Mouse (Mus musculus) heart, embryonic 16.5 days (tissue): ENCODE results near the gene Sept10. TPM values are rescaled to one million over a fixed set of nuclear protein-coding genes. Genes with fewer than 3 reads are reported as not detected.
A peak's percentile ranks its signal among the peaks of the same experiment; 100 is the strongest.

Experiments
- ATAC-seq: fragments of 200-750 bp; cut with Nextera tagmentation; replicated peaks from 2 replicates; pipeline ENCODE4 v1.8.0; 2017; ENCODE audit warnings: moderate number of reproducible peaks; ENCODE audit not compliant: insufficient read depth, low FRiP score; ENCODE audit errors: extremely low read depth
- H3K27ac ChIP-seq: fragments of 300-500 bp; sonication (generic); 2 replicates; pipeline ENCODE4 v1.5.1; 2014; ENCODE audit warnings: mild to moderate bottlenecking, low read length, control low read depth, moderate library complexity
- H3K27me3 ChIP-seq: fragments of 300-500 bp; sonication (generic); 2 replicates; pipeline ENCODE4 v1.6.1; 2014; ENCODE audit warnings: low read length, mixed read lengths; ENCODE audit not compliant: control insufficient read depth, insufficient read depth
- H3K36me3 ChIP-seq: fragments of 300-500 bp; sonication (generic); 2 replicates; pipeline ENCODE4 v1.6.1; 2014; ENCODE audit not compliant: control insufficient read depth, insufficient read depth
- H3K4me1 ChIP-seq: fragments of 300-500 bp; sonication (generic); 2 replicates; pipeline ENCODE4 v1.6.1; 2014; ENCODE audit warnings: low read length, mixed read lengths; ENCODE audit not compliant: control insufficient read depth, insufficient read depth
- H3K4me2 ChIP-seq: fragments of 300-500 bp; sonication (generic); 2 replicates; pipeline ENCODE4 v1.6.1; 2014; ENCODE audit warnings: low read depth, mild to moderate bottlenecking, control low read depth, low read length
- H3K4me3 ChIP-seq: fragments of 300-500 bp; sonication (generic); 2 replicates; pipeline ENCODE4 v1.5.1; 2014; ENCODE audit warnings: mild to moderate bottlenecking, control low read depth, low read length
- H3K9ac ChIP-seq: fragments of 300-500 bp; sonication (generic); 2 replicates; pipeline ENCODE4 v1.6.1; 2014; ENCODE audit warnings: low read length, control low read depth
- H3K9me3 ChIP-seq: fragments of 300-500 bp; sonication (generic); replicated peaks from 2 replicates; pipeline ENCODE4 v1.6.1; 2016; ENCODE audit warnings: low read length; ENCODE audit not compliant: control insufficient read depth
- WGBS: fragments of 180-500 bp; shearing (Covaris S2); extraction: QIAGEN DNeasy Blood & Tissue Kit; methylation state at CpG from one replicate; pipeline ENCODE4 v1.1.7; 2014; 5-methylcytosine and 5-hydroxymethylcytosine counted together
- polyA plus RNA-seq: library from polyadenylated mRNA; unstranded; fragments of >200 nt; fragmentation: Nextera tagmentation; extraction: Ambion mirVana; gene quantifications from 2 replicates; pipeline ENCODE4 v1.2.1, GENCODE M21; 2015

Gene Sept10
- polyA plus RNA-seq, 1 experiment from 2014 or later, result 32.4 TPM

GRCm38 (mm10) chr10:59125497-59125896, 96.2 kb downstream of the Sept10 start:
- no peak overlapping the region for H3K9ac ChIP-seq
- no peak for ATAC-seq
- H3K4me2 ChIP-seq, result no peak overlapping the region
- no peaks in the 10 kb centered on the region for H3K9me3 ChIP-seq
- WGBS, result 87% methylated on average over 2 of the region's 2 CpGs
- H3K4me1 ChIP-seq, result peaks cover 6% of the 10 kb centered on the region
- H3K36me3 ChIP-seq, result no peaks in the 10 kb centered on the region
- H3K27ac ChIP-seq, result no peak overlapping the region
- H3K4me3 ChIP-seq, result no peak overlapping the region
- H3K27me3 ChIP-seq, result no peaks in the 10 kb centered on the region

- Histone ChIP-seq H3K36me3 (no peaks in the 10 kb centered on the region), H3K4me2 (no peak overlapping the region), H3K4me3 (no peak overlapping the region), H3K9me3 (no peaks in the 10 kb centered on the region), H3K4me1 (0 out of 2 replicates have a peak, but pooled peaks cover under 1% of the 10 kb centered on the region), H3K9ac (no peak overlapping the region), H3K27ac (no peak overlapping the region), H3K27me3 (no peaks in the 10 kb centered on the region)
- ATAC-seq, result no peak
- 89% methylated on average over 2 of the region's 2 CpGs for WGBS
Measured at GRCm38 (mm10) chr10:59119811-59120210, 101.8 kb downstream of the Sept10 start.

GRCm38 (mm10) chr10:59119001-59119400, 102.6 kb downstream of the Sept10 start:
- H3K4me1 ChIP-seq, result peaks cover 3% of the 10 kb centered on the region; the same call in 1 of the 2 replicates
- WGBS, result 94% methylated on average over 1 of the region's 1 CpGs
- no peak for ATAC-seq

GRCm38 (mm10) chr10:59117555-59117954, 104.1 kb downstream of the Sept10 start:
- Histone ChIP-seq H3K4me1 (peaks cover 3% of the 10 kb centered on the region; the same call in 1 of the 2 replicates), H3K27me3 (no peaks in the 10 kb centered on the region), H3K36me3 (no peaks in the 10 kb centered on the region), H3K4me2 (no peak overlapping the region), H3K27ac (no peak overlapping the region), H3K9me3 (no peaks in the 10 kb centered on the region), H3K4me3 (no peak overlapping the region), H3K9ac (no peak overlapping the region)
- no peak for ATAC-seq
- WGBS, result 63% methylated on average over 5 of the region's 5 CpGs

More at GRCm38 (mm10) chr10:59119001-59119400, 102.6 kb downstream of the Sept10 start:
- H3K27ac ChIP-seq, result no peak overlapping the region
- H3K4me2 ChIP-seq, result no peak overlapping the region
- no peaks in the 10 kb centered on the region for H3K9me3 ChIP-seq
- no peaks in the 10 kb centered on the region for H3K36me3 ChIP-seq
- no peaks in the 10 kb centered on the region for H3K27me3 ChIP-seq
- no peak overlapping the region for H3K4me3 ChIP-seq
- no peak overlapping the region for H3K9ac ChIP-seq

- no peaks in the 10 kb centered on the region for H3K36me3 ChIP-seq
- H3K27ac ChIP-seq, result no peak overlapping the region
- H3K9ac ChIP-seq, result no peak overlapping the region
- H3K4me2 ChIP-seq, result no peak overlapping the region
- no peaks in the 10 kb centered on the region for H3K9me3 ChIP-seq
- H3K4me3 ChIP-seq, result no peak overlapping the region
- WGBS, result 80% methylated on average over 9 of the region's 9 CpGs
- no peak for ATAC-seq
- no peaks in the 10 kb centered on the region for H3K27me3 ChIP-seq
- peaks cover 3% of the 10 kb centered on the region; the same call in 1 of the 2 replicates for H3K4me1 ChIP-seq
Measured at GRCm38 (mm10) chr10:59116331-59116730, 105.3 kb downstream of the Sept10 start.

- Histone ChIP-seq H3K27ac (no peak overlapping the region), H3K4me3 (no peak overlapping the region), H3K36me3 (no peaks in the 10 kb centered on the region), H3K4me1 (peaks cover 3% of the 10 kb centered on the region; the same call in 1 of the 2 replicates), H3K9ac (no peak overlapping the region), H3K9me3 (no peaks in the 10 kb centered on the region), H3K27me3 (no peaks in the 10 kb centered on the region), H3K4me2 (no peak overlapping the region)
- WGBS, result 90% methylated on average over 2 of the region's 2 CpGs
- no peak for ATAC-seq
Measured at GRCm38 (mm10) chr10:59115691-59116090, 106.0 kb downstream of the Sept10 start.

- Histone ChIP-seq H3K4me1 (peaks cover 3% of the 10 kb centered on the region; the same call in 1 of the 2 replicates), H3K9me3 (no peaks in the 10 kb centered on the region), H3K27me3 (no peaks in the 10 kb centered on the region), H3K27ac (no peak overlapping the region), H3K9ac (no peak overlapping the region), H3K36me3 (no peaks in the 10 kb centered on the region), H3K4me2 (peak overlapping the region; percentile 8; the same call in 1 of the 2 replicates), H3K4me3 (no peak overlapping the region)
- 14% methylated on average over 15 of the region's 15 CpGs for WGBS
- ATAC-seq, result peak; percentile 70; the same call in 1 of the 2 replicates
Measured at GRCm38 (mm10) chr10:59114535-59115291, 106.9 kb downstream of the Sept10 start.

GRCm38 (mm10) chr10:59113386-59113785, 108.3 kb downstream of the Sept10 start:
- H3K4me3 ChIP-seq, result no peak overlapping the region
- no peaks in the 10 kb centered on the region for H3K9me3 ChIP-seq
- H3K4me2 ChIP-seq, result no peak overlapping the region
- no peak overlapping the region for H3K27ac ChIP-seq
- no peaks in the 10 kb centered on the region for H3K27me3 ChIP-seq
- no peak for ATAC-seq
- whole genome bisulfite sequencing, result 82% methylated on average over 9 of the region's 9 CpGs
- H3K9ac ChIP-seq, result no peak overlapping the region
- H3K36me3 ChIP-seq, result no peaks in the 10 kb centered on the region
- H3K4me1 ChIP-seq, result peaks cover 3% of the 10 kb centered on the region; the same call in 1 of the 2 replicates

- Histone ChIP-seq H3K4me3 (no peak overlapping the region), H3K4me1 (peaks cover 3% of the 10 kb centered on the region; the same call in 1 of the 2 replicates), H3K27me3 (no peaks in the 10 kb centered on the region), H3K4me2 (no peak overlapping the region), H3K27ac (no peak overlapping the region), H3K36me3 (no peaks in the 10 kb centered on the region), H3K9ac (no peak overlapping the region), H3K9me3 (no peaks in the 10 kb centered on the region)
- 89% methylated on average over 8 of the region's 8 CpGs for WGBS
- ATAC-seq, result no peak
Measured at GRCm38 (mm10) chr10:59112755-59113154, 108.9 kb downstream of the Sept10 start.
